Mouse (Mus musculus): ENCODE measurements at regions not wholly inside any gene's neighbourhood (a gene's known extent, or its start where the extent isn't known, plus 50 kb on each side); places are given as distances from the start of the nearest gene placed in this dataset.

GRCm38 (mm10) chr13:82360711-82361110 is 577.8 kb downstream of the Cetn3 start:
- ATAC-seq (ENCODE audit: insufficient number of reproducible peaks, low FRiP score, low TSS enrichment), result no peak

DNA sequence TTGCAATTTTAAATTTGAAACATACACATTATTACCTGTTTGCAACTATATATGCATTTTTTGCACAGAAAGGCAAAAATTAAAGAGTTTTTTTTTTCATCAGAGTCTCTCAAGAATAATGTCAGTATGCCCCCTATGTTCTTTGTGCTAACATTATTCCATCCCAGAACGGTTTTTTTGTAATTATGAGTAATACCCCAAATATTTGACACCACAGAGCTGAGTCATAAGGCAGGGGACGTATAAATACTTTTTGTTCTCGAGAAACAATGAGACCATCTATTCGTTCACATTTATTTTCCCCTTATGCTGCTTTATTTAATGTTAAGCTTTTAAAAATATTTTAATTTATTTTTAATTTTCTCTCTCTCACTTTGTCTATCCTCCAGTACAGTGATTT is 578.5 kb downstream of the Cetn3 start:
- no peak for ATAC-seq (ENCODE audit: insufficient number of reproducible peaks, low FRiP score, low TSS enrichment)

DNA sequence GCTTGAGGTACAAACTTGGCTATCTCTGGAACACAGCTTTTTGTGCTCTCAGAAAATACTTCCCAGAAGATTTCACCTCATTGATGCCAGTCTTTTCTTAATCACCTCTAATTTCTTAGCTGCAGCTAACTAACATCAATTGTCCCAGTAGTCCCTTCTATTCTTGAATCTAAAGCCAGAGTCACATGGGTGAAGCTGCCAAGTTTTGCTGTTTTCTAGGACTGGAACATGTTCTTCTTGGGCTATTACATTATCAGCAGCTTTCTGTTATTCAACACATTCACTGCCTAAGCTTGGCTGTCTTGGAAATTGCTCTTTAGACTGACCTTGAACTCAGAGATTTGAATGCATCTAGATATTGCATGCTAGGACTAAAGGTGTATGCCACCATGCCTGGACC is 583.9 kb downstream of the Cetn3 start:
- ATAC-seq (ENCODE audit: insufficient number of reproducible peaks, low FRiP score, low TSS enrichment), result no peak

GRCm38 (mm10) chr13:82371579-82371978 is 588.7 kb downstream of the Cetn3 start:
- no peak for ATAC-seq (ENCODE audit: insufficient number of reproducible peaks, low FRiP score, low TSS enrichment)

GRCm38 (mm10) chr13:82372612-82373011 is 589.7 kb downstream of the Cetn3 start:
- ATAC-seq (ENCODE audit: insufficient number of reproducible peaks, low FRiP score, low TSS enrichment), result no peak

DNA sequence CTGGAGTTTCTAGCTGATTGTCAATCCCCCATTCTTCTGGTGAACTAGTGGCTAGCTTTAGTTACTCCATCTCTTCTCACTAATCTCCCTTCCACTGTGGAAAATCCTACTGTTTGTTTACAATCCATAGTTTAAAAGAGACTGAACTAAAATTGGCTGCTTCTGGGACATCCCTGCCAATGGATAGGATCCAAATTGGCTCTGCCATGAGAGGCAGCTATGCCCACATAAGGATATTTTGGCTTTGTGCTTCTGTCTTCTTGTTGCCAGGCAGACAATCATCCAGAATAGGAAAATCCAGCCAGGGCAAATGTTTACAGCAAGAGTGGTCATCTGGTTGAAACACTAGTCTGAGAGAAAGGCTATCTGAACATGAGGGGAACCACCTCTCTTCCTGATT is 610.0 kb downstream of the Cetn3 start:
- 0 out of 2 replicates have a peak, but pooled peaks have one; percentile 31 for ATAC-seq (ENCODE audit: insufficient number of reproducible peaks, low FRiP score, low TSS enrichment)

DNA sequence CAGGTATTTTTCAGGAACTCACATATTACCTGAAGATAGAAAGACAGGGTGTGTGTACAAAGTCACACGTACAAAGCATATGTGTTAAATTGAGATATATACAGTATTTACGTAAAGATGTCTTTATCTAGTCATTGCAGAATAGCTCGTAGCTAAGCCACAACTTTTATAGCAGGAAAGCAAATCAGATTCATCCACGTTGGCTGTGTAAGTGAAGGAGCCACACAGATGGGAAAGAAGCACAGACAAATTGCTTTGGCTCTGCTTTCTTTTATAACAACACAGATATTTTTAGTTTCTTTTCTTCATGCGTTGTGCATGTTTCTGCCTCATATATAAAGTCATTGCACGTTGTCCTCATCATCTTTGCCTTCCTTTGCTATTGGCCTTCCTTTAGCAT is 610.6 kb downstream of the Cetn3 start:
- ATAC-seq (ENCODE audit: insufficient number of reproducible peaks, low FRiP score, low TSS enrichment), result no peak

DNA sequence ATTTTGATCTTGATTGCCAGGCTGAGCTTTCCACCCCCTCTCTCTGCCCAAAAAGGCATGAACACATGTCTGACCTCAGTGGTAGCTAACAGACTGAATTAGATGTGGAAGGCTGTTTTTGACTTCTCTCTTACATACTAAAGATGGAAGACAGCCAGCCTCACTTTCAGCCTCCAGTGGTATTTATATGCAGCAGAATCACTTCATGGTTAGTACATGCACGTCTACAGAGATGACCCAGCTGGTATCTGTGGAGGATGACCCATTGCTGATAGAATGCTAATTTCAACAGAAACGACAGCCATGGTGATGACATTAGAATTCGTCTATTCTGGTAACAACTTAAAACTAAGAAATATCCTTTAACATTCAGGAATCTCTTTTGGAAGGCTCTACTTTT is 630.8 kb downstream of the Cetn3 start:
- ATAC-seq (ENCODE audit: insufficient number of reproducible peaks, low FRiP score, low TSS enrichment), result no peak

DNA sequence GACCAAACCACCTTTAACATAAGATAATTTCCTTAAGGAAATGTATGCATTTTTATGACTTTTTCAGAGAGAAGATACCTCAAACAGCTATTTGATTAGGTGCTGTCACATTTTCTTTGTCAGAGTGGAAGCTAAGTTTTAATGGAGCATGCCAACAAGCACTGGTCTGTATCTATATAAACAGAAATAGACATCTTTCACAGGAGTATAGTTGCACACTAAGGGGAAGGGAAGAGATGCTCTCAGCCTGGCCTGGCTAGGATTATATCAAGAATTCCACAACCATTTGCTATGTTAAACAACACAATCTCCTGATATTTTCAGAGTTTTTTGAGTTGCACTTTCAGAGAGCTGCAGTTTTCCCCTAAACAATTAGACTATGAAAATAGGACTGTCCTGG is 638.1 kb downstream of the Cetn3 start:
- ATAC-seq (ENCODE audit: insufficient number of reproducible peaks, low FRiP score, low TSS enrichment), result no peak

DNA sequence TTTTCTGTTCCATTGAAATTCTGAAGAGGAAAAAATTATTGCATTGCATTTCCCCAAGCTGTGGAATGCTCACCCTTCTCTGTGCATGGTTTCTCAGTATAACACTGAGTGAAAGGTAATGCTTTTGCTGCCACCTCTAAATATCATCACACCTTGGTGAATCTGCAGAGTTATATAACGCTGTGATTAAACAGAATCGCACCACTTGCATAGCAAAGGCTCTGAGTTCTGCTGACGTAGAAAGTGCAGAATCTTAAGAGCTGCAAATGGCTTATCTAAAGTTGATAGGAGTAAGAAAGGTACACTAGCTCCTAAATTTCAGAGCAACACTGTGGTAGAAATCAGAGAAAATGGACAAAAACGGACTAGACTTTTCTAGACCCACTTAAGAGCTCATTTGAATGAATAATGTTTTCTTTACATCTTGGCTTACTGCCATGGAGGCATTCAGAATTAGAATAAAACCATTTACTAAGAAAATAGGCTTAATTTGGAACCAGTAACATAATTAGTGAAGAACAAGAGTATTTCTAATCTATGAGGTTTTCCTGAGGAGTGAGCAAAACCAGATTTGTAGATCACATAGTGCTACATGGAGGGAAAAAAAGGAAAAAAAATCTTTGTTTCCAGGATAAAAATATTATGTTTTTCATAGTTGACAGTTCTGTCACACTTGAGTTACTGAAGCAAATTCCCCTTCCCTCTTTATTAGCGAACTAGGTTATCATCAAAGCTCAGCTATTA is 641.2 kb downstream of the Cetn3 start:
- ATAC-seq (ENCODE audit: insufficient number of reproducible peaks, low FRiP score, low TSS enrichment), result no peak

DNA sequence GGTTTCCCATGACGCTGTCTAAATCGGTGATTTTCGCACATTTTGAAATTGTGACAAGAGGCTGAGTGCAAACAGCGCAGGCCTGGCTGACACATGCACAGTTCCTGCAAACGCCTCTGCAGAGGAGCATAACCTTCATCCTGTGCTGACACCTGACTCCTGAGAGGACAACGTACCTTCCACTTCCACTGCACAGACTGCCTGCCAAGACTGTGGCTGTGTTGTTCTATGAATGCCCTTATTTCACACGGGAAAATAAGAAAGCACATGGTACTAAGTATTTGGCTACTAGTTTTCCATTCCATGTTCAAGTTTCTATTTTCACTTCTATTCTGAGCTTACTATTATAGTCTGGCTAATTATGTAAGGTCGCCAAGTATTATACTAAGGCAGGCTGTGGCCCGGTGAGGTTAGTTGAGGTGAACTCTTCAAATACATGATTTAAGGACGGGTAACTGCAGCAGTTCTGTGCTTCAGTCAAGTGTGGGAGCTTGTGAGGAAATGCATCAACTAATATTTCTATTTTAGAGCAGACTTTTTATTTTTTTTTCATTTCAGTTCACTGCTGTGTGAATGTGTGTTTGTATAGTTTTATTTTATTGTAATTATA is 642.0 kb downstream of the Cetn3 start:
- ATAC-seq (ENCODE audit: insufficient number of reproducible peaks, low FRiP score, low TSS enrichment), result no peak; the same call in 1 of the 2 replicates

DNA sequence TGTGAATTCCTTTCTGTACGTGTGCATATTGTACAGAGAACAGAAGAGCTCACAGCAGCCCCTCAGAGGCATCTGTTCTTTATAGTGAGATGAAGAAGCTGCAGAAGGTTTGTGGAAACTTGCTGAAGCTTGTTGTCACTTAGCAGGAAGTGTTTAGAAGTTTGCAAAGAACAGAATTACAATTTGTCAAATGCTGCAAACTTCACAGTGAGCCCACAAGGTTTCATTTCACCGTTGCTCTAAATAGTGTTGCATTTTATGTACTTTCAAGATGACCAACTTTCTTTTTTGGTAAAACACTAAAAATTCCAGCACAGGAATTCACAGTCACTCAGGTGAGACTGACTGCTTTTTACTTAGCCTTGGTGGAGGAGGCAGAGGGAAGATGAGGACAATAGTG is 649.5 kb downstream of the Cetn3 start:
- no peak for ATAC-seq (ENCODE audit: insufficient number of reproducible peaks, low FRiP score, low TSS enrichment)

DNA sequence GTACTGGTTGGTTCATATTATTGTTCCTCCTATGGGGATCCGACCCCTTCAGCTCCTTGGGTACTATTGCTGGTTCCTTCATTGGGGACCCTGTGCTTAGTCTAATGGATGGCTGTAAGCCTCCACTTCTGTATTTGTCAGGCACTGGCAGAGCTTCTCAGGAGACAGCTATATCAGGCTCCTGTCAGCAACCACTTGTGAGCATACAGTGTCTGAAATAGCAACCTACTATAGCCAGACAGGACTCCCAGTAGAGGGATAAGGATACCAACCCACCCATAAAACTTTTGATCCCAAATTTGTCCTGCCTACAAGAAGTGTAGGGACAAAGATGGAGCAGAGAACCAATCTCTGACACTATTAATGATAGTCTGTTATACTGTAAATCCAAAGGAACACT is 656.4 kb downstream of the Cetn3 start:
- ATAC-seq (ENCODE audit: insufficient number of reproducible peaks, low FRiP score, low TSS enrichment), result no peak

- no peak for ATAC-seq (ENCODE audit: insufficient number of reproducible peaks, low FRiP score, low TSS enrichment)
These were observed 670.8 kb downstream of the Cetn3 start for GRCm38 (mm10) chr13:82453650-82454049.

DNA sequence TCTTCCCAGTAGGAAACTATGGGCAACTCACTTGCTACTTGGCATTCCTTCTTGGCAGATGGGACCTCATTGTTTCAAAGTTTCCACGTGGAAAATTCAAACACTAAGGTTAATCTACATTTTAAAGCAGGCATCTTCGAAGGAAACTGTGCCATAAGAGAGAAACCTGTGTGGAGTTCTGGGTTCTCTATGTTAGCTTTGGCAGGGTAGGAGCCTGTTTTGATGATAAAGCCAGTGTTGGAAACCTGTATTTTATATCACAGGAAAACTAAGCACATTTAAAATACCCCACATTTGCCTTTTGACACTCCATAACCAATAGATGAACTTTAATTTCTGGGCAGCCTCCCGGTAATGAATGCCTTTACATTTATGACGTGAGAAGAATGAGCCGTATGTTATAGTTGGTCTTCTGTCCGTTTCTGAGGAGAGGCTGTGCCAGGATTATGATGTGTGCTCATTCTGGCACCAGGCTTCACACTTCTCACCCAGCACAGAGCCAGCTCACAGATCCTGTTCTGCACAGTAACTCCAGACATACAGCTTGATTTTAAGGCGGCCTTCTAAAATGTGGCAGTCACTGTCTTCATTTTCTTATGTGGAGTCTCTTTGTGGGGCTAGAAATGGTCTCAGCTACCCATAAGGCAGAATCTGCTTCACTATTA is 700.5 kb downstream of the Cetn3 start:
- ATAC-seq (ENCODE audit: insufficient number of reproducible peaks, low FRiP score, low TSS enrichment), result no peak

GRCm38 (mm10) chr13:82496606-82497005 is 713.7 kb downstream of the Cetn3 start:
- no peak for ATAC-seq (ENCODE audit: insufficient number of reproducible peaks, low FRiP score, low TSS enrichment)

DNA sequence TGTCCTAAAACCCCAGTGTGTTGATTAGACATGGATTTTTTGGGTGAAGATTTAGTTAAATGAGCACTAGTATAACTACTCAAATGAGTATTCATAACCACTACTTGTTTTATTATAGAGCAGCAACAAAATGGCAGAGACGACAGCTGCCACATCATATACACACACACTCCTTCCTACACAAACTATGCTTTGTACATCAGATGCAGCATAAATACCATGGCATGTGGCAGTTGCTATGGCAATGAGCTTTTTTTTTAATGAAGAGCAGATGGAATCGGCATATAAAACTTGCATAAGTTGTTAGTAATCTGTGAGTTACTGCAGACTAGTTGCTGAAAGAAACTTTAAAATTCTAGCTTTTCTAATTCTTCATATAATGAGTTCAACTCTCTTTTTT is 725.3 kb downstream of the Cetn3 start:
- ATAC-seq (ENCODE audit: insufficient number of reproducible peaks, low FRiP score, low TSS enrichment), result no peak

DNA sequence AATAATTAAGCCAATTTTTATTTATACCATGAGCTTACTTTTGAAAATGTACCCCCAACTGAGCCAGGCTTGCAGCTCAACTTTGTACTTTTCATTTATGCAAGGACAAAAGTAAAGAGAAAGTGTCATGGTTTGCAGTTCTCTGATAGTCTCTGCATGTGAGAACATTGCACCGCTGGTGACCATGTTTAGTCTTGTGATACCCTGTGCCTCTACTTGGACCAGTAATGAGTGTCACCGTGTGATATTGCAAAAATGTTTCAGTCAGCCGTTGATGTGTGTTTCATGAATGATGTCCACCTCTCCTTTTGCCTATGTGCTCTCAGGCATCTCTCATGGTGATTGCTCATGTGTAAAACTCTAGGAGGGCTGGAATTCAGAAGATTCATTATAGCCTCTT is 726.6 kb downstream of the Cetn3 start:
- ATAC-seq (ENCODE audit: insufficient number of reproducible peaks, low FRiP score, low TSS enrichment), result no peak

Data from cerebellum, adult (tissue).